Mouse (Mus musculus): Measurements from ENCODE around the gene Mepe. TPM values are rescaled to one million over a fixed set of nuclear protein-coding genes. Genes with fewer than 3 reads are reported as not detected.

The Mepe gene
- polyA plus RNA-seq, 1 experiment from 2014 or later, result 0.12 TPM

Small RNA genes within 50 kb of the gene (microRNA-seq; reads per million reads assigned to microRNA genes)
- gene Gm23616, result not detected

Other genes starting within 250 kb of the Mepe start
- gene Gm17660, start 247.7 kb upstream of the Mepe start, polyA plus RNA-seq (2015; fragmentation: Nextera tagmentation; extraction: Ambion mirVana), result not detected in 2 replicates
- 96.7 and 115 TPM in 2 replicates for gene Sparcl1, start 211.6 kb upstream of the Mepe start, polyA plus RNA-seq (2015; fragmentation: Nextera tagmentation; extraction: Ambion mirVana)
- not detected in 2 replicates for gene Dspp, start 154.6 kb upstream of the Mepe start, polyA plus RNA-seq (2015; fragmentation: Nextera tagmentation; extraction: Ambion mirVana)
- gene Dmp1, start 122.7 kb upstream of the Mepe start, polyA plus RNA-seq (2015; fragmentation: Nextera tagmentation; extraction: Ambion mirVana), result 7.7 and 14.3 TPM in 2 replicates
- gene Ibsp, start 26.2 kb upstream of the Mepe start, polyA plus RNA-seq (2015; fragmentation: Nextera tagmentation; extraction: Ambion mirVana), result 275 and 459 TPM in 2 replicates
- 143 and 338 TPM in 2 replicates for gene Spp1, start 109.8 kb downstream of the Mepe start, polyA plus RNA-seq (2015; fragmentation: Nextera tagmentation; extraction: Ambion mirVana)
- 14.8 and 20.0 TPM in 2 replicates for gene Pkd2, start 134.1 kb downstream of the Mepe start, polyA plus RNA-seq (2015; fragmentation: Nextera tagmentation; extraction: Ambion mirVana)
- gene BC005561, start 183.0 kb downstream of the Mepe start, polyA plus RNA-seq (2015; fragmentation: Nextera tagmentation; extraction: Ambion mirVana), result 9.1 and 10.8 TPM in 2 replicates